Mouse (Mus musculus) G1E (cell line): ENCODE measurements around the gene Mnd1. TPM values are rescaled to one million over a fixed set of nuclear protein-coding genes. Genes with fewer than 3 reads are reported as not detected.

Source experiments
- ATAC-seq: 2 replicates; pipeline ENCODE4 v1.8.0; 2016; ENCODE audit warnings: mild to moderate bottlenecking; ENCODE audit not compliant: insufficient number of reproducible peaks, poor library complexity, low FRiP score, severe bottlenecking; ENCODE audit errors: extremely low read depth
- DNase-seq: peaks from one replicate; pipeline ENCODE4 v3.0.0; 2012; ENCODE audit warnings: low spot score
- H3K27me3 ChIP-seq: 2 replicates; pipeline ENCODE4 v1.6.1; 2012; ENCODE audit warnings: mild to moderate bottlenecking, low read length, inconsistent platforms; ENCODE audit not compliant: insufficient read depth
- H3K36me3 ChIP-seq: replicated peaks from 2 replicates; pipeline ENCODE3; 2012; ENCODE audit warnings: mild to moderate bottlenecking, inconsistent platforms
- H3K4me1 ChIP-seq: 2 replicates; pipeline ENCODE4 v1.6.1; 2012; ENCODE audit warnings: low read depth, low read length, inconsistent platforms, mixed read lengths; ENCODE audit not compliant: insufficient read depth
- H3K4me3 ChIP-seq: 2 replicates; pipeline ENCODE4 v1.5.1; 2012; ENCODE audit warnings: low read depth, mild to moderate bottlenecking, inconsistent platforms, low read length, moderate library complexity, mixed read lengths
- H3K9me3 ChIP-seq: replicated peaks from 2 replicates; pipeline ENCODE4 v1.6.1; 2012; ENCODE audit warnings: inconsistent platforms
- CTCF ChIP-seq: IDR thresholded peaks from 2 replicates; pipeline ENCODE4 v1.5.1; 2012; ENCODE audit warnings: low read depth, low read length, inconsistent platforms, mixed read lengths
- GATA1 ChIP-seq: IDR thresholded peaks from 2 replicates; pipeline ENCODE4 v1.6.1; 2012; ENCODE audit warnings: borderline replicate concordance, low read length, inconsistent platforms, mixed read lengths
- GATA2 ChIP-seq: IDR thresholded peaks from 2 replicates; pipeline ENCODE4 v1.6.1; 2012; ENCODE audit warnings: low read depth, low read length, inconsistent platforms, borderline replicate concordance
- POLR2AphosphoS5 ChIP-seq: IDR thresholded peaks from 2 replicates; pipeline ENCODE4 v1.6.1; 2012; ENCODE audit warnings: low read depth, low read length, inconsistent platforms; ENCODE audit not compliant: insufficient replicate concordance
- TAL1 ChIP-seq: conservative IDR thresholded peaks from 2 replicates; pipeline ENCODE4 v1.6.1; 2012; ENCODE audit warnings: low read depth, low read length, inconsistent platforms, mixed read lengths
- polyA plus RNA-seq: library from polyadenylated mRNA; stranded (reverse); fragments of >175 nt; gene quantifications from 2 replicates; pipeline ENCODE4 v1.2.3, GENCODE M21; 2012
- total RNA-seq, 2 experiments: library from RNA; stranded (forward) in 1 of 2; stranded (reverse) in 1 of 2; fragments of 200-1000 nt in 1 of 2; fragments of >200 nt in 1 of 2; fragmentation: Nextera tagmentation in 1 of 2; gene quantifications; 2 replicates each; pipeline ENCODE4 v1.2.3; 2014 to 2017

The Mnd1 gene
- total and polyA plus RNA-seq, 3 experiments: 1.8 to 23.5 (median 6.1) TPM

DNA sequence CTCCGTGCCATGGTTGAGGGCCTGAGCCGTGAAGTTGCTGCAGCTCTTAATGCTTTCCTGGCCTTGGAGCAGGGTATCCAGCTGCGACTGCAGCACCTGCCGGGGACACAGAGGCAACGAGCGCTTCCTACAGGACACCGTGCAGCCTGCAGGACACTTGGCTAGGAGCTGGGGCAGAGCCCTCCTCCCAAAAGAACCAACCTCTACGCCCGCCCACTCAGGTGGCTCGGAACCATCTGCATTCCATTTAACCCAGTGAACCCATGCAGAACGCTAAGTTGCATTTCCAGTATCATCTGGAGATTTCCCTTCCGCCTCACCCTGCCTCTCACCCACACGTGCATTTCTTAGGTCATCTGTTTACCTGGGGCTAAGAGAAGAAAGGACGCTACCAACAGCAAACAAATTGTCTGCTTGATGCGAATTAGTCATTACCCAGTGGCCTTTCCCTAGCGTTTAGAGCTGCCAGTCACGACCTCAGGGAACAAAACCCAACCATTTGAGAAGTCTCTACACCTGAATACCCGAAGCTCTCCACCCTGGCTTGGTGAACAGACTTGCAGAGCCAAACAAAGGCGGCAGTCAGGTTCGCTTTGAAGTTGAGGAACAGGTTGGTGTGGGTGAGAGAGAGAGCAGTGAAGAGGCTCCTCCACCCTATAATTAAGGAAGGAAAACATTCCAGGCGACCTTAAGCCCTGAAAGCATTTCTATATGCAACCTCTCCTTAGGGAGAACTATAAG lies 35.7 kb upstream of the Mnd1 start:
- TF ChIP-seq CTCF: no peak
- TF ChIP-seq TAL1: no peak
- TF ChIP-seq POLR2AphosphoS5: no peak
- no peak for TF ChIP-seq GATA2
- no peak for TF ChIP-seq GATA1
- Histone ChIP-seq H3K27me3 (peaks cover 18% of the 10 kb centered on the region), H3K4me3 (no peak overlapping the region), H3K4me1 (no peaks in the 10 kb centered on the region; the same call in 1 of the 2 replicates), H3K36me3 (no peaks in the 10 kb centered on the region), H3K9me3 (no peaks in the 10 kb centered on the region)
- DNase-seq: no peak
- ATAC-seq: no peak

DNA sequence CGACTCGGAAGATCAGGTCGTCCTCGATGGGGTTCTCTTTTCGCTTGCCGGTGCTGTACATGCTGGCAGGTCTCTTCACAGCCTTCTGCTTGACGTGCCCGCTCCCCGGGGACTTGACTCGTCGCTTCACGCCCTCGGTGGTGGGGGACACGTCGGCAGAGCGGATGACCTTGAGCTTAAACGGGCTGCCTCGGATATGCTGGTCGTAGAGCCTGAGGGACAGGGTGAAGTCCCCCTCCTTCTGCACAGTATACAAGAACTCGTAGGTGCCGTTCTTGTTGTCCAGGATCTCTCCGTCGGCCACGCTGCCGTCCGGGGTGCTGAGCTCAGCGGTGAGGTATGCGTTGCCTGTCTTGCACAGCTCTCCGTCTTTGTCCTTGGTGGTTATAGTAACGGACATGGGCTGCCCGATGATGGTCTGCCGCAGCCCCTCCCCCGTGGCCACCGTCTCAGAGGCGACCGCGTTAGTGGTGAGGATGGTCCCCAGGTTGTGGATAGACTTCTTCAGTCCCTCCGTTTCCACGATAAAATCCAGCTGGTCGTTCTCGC lies 35.0 kb upstream of the Mnd1 start:
- Histone ChIP-seq H3K9me3 (no peaks in the 10 kb centered on the region), H3K4me3 (no peak overlapping the region), H3K4me1 (no peaks in the 10 kb centered on the region; the same call in 1 of the 2 replicates), H3K27me3 (peaks cover 18% of the 10 kb centered on the region), H3K36me3 (no peaks in the 10 kb centered on the region)
- ATAC-seq (no peak), DNase-seq (no peak)
- TF ChIP-seq CTCF (no peak), GATA1 (no peak), TAL1 (no peak), POLR2AphosphoS5 (no peak), GATA2 (no peak)

GRCm38 (mm10) chr3:84189629-84190173 lies 34.1 kb upstream of the Mnd1 start:
- TF ChIP-seq TAL1 (no peak), CTCF (no peak), POLR2AphosphoS5 (no peak), GATA1 (no peak), GATA2 (no peak)
- no peak for ATAC-seq
- H3K36me3 ChIP-seq: no peaks in the 10 kb centered on the region
- H3K4me1 ChIP-seq: no peaks in the 10 kb centered on the region; the same call in 1 of the 2 replicates
- H3K4me3 ChIP-seq: no peak overlapping the region
- no peak for DNase-seq
- no peaks in the 10 kb centered on the region for H3K9me3 ChIP-seq
- peaks cover 18% of the 10 kb centered on the region for H3K27me3 ChIP-seq

DNA sequence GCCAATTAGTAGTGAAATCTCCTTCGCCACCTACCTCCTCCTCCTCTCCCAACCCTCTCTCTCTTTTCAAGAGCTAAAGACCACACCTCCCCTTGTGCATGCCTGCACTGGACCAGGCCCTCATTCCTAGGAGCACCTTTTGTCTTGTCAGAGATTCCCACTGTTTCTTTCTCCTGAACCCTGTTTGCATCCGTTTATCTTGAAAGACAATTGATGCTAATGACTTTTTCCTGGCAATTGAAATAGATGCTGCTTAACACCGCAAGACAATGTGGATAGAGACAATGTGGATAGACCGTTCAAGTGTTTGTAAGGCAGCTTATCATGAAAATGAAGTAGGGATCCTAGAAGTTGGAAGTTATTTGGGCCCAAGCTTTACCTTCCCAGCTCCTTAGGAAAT lies 26.1 kb upstream of the Mnd1 start:
- ATAC-seq (no peak), DNase-seq (no peak)
- Histone ChIP-seq H3K36me3 (no peaks in the 10 kb centered on the region), H3K4me1 (no peaks in the 10 kb centered on the region), H3K9me3 (no peaks in the 10 kb centered on the region), H3K27me3 (peaks cover 15% of the 10 kb centered on the region), H3K4me3 (no peak overlapping the region)
- TF ChIP-seq POLR2AphosphoS5 (no peak), GATA2 (no peak), TAL1 (no peak), GATA1 (no peak), CTCF (no peak)

DNA sequence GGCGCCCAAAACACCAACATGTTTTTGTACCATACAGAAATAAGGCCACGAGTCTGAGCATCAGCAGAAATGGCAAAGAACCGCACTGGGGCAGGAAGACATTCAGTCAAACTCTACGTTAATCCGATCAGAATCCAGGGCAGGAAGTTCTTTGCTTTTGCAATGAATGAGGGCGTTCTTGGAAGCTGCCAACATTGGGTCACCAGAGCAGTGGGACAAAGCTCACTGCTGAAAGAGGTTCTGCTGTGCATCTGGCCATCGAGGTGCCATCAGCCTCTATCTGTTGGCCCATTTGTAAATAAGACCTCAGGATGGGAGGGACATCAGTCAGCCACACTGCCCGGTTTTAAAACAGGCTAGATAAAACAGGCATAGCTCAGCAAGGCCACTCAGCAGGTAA lies 25.5 kb upstream of the Mnd1 start:
- TF ChIP-seq GATA2: no peak
- no peak for TF ChIP-seq GATA1
- TF ChIP-seq TAL1: no peak
- TF ChIP-seq POLR2AphosphoS5: no peak
- no peak for TF ChIP-seq CTCF

DNA sequence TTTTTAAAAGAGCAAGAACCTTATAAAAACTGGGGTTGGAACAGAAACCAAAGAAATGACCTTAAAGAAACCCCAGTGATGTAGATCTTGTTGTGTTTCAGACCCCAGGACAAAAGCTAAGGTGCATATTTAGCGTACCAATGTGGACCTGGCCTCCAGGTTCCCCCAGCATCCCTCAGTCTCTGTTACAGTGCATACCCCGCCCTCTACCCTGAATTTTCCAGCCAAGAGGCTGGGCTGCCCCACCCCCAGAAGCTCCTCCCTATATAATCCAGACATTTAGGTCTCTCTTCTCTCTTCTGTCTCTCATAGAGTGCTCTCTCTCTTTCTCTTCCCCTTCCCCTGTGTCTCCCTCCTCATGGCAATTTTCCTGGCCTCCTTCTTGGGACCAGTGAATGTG lies 24.7 kb upstream of the Mnd1 start:
- TF ChIP-seq TAL1 (no peak), GATA1 (no peak), GATA2 (no peak), CTCF (no peak), POLR2AphosphoS5 (no peak)

More for the DNA sequence above, 25.5 kb upstream of the Mnd1 start:
- DNase-seq (no peak), ATAC-seq (no peak)
- no peaks in the 10 kb centered on the region for H3K4me1 ChIP-seq
- H3K27me3 ChIP-seq: peaks cover 15% of the 10 kb centered on the region
- H3K4me3 ChIP-seq: no peak overlapping the region
- no peaks in the 10 kb centered on the region for H3K9me3 ChIP-seq
- H3K36me3 ChIP-seq: no peaks in the 10 kb centered on the region

More for the DNA sequence above, 24.7 kb upstream of the Mnd1 start:
- peaks cover 15% of the 10 kb centered on the region for H3K27me3 ChIP-seq
- DNase-seq (no peak), ATAC-seq (no peak)
- no peak overlapping the region for H3K4me3 ChIP-seq
- no peaks in the 10 kb centered on the region for H3K36me3 ChIP-seq
- no peaks in the 10 kb centered on the region for H3K9me3 ChIP-seq
- H3K4me1 ChIP-seq: no peaks in the 10 kb centered on the region
